Mouse (Mus musculus): ENCODE results near the gene Ly6g6f.

The Ly6g6f gene

DNA sequence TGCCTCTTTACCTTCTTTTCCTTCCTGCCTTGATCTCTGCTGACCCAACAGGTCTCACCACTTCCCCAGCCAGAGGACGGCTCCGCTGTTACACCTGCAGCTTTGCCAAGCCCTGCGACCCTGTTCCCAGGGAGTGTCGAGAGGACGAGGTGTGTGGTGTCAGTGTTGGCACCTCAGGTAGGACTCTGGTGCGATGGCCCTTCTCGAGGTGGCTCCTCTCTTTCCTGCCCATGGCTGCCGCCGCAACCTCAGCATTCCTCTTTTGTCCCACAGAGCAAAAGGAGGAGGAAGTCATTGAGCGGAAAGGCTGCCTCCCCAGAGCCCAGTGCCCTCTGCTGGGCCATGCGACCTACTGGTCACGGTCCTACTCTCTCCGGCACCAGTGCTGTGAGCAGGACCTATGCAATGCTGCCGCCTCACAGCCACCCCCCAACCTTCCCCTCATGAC is 7.6 kb downstream of the Ly6g6f start, which contains the start of gene Ly6g6d:
TSS of gene Ly6g6d (minus strand) at position 280 of the 448 bp plus-strand sequence.
- no peak for DNase-seq (ENCODE audit: low spot score)

DNA sequence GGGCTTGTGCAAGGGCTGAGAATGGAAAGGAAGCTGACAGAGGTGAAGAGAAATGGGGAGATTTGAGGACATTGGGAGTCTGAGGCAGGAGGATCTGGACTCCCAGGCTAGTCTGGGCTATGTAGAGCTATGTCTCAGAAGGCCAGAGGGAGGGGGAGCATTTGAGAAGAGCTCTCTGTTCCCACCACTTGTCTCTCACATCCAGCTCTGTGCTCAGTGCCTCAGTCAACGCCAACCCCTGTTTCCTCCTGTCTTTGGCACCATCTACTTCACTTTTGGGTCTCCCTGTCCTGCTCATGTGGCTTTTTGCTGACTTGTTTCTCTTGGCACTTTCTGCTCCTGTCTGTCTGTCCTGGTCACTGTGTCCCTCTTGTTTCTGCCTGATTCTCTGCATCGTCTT is 8.1 kb downstream of the Ly6g6f start:
- DNase-seq (ENCODE audit: low spot score): no peak

DNA sequence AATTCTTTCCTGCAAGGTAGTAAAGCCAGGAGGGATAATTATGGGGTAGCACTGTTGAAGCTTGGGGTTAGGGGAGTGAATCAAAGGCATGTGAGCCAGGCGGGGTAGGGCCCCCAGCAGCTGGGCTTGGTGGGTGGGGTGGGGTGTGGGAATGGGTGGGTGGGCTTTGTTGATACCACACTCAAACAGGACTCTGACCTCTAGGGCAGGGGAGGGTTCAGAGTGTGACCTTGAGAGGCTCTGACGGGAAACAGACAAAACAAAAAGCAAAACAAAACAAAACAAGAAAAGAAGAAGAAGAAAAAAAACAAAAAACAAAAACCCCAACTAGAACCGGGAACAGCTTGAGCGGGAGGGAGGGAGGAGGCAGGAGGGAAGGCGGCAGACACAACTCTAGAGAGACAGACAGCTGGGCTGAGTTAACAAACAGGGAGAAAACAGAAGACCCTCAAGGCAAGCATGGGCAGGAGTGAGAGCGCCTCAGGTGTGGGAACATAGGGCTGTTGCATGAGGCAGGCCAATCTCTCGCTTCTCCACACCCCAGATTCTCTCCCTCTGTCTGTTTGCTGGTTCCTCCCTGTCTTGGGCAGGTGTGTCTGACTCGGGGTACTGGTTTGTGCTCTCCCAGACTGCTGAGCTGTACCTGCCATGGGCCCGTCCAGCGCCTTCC is 8.8 kb downstream of the Ly6g6f start, which contains the start of gene Ly6g6e:
TSS of gene Ly6g6e (plus strand) at position 396 of the 670 bp plus-strand sequence.
- no peak for DNase-seq (ENCODE audit: low spot score)

DNA sequence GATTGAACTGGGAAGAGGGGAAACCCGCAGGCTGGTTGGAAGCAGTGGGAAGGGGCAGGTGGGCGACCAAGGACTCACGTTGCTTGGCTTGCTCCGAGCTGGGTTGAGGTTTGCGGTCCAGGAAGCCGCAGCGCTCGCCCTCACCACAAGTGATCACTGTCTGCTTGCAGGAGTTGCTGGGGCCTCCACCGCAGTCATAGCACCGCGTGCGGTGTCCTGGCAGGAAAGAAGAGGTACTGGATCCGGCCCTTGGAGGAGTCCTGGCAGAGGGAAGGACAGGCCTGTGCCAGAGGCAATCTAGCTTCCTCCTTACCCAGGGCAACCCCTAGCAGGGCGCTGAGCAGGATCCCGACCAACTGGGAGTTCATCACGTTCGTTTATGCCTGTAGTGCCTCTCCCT is 11.3 kb downstream of the Ly6g6f start:
- DNase-seq (ENCODE audit: low spot score): no peak

DNA sequence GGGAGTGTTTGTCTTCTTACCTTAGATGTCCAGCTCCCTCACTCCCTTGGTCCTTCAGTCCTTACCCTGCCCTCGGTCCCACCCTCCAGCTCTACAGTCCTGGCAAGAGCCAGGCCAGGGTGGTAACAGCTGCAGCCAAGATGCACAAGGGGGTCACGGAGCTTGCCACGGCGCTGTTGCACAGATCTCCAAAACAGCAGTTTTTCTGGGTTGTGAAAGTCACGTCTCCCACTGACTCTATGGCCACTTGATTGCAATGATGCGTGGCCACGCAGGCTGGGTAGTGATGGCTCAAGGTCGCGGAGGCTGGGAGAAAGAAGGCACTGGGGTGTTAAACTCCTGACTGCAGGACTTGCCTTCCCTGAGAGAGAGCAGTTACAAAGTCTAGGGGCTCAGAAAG is 14.0 kb downstream of the Ly6g6f start:
- DNase-seq (ENCODE audit: low spot score): no peak

DNA sequence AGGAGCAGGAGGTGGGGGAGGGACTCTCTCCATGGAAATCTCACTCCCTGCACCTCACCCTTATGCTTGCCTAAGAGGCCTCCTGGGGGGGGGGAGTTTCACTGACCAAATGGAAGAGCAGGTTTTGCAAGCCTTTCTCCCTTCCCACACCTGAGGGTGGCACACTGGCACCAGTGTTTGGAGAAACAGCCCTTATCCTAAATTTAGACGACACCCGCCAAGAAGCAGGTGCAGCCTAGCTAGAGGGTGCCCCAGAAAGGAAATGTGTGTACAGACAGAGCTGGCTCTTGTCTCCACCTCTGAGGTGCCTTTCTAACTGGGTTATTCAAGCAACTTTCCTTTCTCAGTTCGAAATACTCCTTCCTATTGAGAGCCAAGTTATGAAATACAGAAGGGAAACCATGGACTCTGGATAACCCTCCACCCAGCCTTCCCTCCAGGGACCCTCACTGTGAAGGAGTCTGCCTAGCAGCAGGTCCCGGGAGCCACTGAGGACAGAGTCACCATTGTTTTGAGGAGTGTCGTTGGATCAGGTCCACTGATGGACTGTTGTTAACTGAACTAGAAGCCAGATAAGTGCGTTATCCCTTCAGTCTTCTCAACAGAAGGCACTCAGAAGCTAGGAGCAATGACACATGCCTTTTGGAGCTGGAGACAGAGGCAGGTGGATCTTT is 14.7 kb downstream of the Ly6g6f start:
- no peak for DNase-seq (ENCODE audit: low spot score)

DNA sequence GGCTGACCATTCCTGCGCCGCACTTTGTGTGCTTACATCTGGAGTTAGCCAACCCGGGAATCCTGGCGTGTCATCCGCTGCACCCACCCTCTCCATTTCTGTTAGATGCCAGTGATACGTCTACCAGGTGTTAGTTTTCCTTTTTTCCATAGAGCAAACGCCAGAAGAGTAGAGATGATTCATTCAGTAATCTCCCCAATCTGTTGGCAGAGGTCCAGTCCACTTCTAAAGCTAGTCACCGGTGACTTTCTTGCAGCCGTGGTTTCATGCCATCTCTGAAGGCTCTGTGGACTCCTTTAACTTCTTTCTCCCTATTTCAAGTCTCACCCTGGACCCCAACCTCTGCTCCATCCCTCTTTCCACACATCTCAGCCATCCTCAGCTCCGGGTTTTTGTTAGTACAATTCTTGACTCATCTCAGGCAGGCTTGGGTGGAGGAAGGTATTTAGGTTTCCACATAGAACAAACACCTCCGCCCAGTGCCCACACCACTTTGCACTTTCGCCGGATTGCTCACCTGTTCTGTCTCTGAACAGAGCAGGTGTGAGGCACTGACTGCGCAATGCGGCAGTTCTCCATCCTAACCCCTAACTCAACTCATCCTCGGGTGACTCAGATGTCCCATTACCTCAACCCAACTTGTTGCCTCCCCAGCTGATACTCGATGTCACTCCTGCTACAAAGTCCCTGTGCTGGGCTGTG is 17.0 kb downstream of the Ly6g6f start:
- no peak for DNase-seq (ENCODE audit: low spot score)

DNA sequence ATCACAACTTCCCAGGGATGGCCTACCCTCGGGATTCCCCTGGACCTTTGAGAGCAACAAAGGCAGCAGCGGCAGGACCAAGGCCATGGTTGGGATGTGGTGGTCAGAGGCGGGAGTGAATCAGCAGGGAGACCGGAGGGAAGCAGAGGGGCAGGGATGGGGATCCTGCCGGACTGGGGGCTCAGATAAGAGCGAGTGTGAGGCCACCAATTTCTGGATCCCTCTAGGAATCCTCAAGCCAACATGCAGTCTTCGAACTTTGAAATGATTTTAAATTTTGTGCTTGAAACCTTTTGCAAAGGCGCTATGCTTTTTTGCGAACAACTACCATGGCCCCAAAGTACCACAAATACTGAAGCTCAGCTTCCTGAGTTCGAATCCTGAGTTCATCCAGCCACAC is 19.3 kb downstream of the Ly6g6f start, which contains the start of gene Mpig6b:
TSS of gene Mpig6b (minus strand) at position 101 of the 400 bp plus-strand sequence.
- no peak for DNase-seq (ENCODE audit: low spot score)

DNA sequence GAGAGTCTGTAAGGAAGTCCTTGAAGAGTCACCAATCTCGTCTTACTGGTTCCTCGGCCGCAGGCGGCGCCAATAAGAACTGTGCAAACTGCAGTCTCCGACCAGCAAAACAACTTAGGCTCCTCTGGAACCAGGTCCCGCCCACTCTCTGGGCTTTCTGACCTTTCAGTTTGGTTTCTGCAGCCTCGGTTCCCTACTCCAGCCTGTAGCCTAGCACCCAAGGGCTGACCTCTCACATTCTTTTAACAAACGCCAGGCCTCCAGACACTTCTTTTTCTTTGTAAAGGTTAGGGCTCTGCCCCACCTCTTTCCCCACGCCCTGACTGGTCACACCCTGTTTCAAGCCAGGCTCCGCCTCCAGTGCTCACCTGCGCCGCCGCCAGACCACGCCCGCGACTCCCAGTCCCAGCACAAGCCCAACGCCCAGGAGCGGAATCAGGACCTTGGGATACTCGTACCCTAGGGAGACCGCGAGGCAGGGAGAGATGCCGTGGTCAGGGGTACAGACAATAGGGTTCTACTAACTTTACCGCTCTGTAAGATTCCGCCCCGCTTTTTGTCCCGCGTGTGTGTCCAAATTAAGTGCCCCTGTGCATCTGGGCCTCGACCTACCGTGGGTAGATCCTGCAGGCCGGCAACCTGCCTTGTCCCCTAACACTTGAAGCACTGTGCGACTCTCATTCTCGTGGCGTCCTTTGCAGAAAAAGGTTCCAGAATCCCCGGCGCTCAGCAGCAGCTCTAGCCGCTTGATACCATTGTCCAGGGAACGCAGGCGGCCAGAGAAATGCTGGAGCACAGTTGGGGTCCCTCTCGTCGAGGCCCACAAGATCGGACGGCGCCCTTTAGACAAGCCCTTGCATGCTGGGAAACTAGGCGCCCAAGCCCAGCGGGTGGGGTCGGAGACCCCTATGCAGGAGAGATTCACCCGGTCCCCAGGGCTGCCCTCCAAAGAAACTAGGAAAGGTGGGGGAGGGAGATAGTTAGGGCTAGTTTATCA is 20.2 kb downstream of the Ly6g6f start, which contains the start of gene Ly6g6c:
TSS of gene Ly6g6c (plus strand) at position 438 of the 997 bp plus-strand sequence.
- DNase-seq (ENCODE audit: low spot score): no peak

DNA sequence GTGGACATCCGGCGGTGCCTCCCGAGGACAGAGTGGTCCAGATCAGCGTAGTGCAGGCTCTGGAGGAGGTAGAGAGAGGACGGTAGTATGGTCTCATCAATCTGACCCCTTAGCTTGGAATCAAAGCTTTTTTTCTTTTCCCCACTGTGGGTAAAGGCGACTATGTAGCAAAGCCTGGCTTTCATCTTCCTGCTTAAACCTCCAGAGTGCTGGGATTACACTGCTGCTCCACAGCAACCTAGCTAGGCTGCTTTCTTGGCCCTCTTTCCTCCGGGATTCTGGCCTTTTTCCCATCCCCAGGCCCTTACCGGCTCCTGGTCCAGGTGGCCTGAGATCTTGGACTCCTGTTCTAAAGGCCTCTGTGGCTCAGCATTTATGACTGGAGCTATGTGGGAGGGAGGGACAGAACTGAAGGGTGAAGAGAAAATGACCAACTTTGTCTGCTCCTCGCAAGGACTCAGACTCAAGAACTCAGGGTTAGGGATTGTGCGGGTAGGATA is 21.0 kb downstream of the Ly6g6f start:
- DNase-seq (ENCODE audit: low spot score): no peak

GRCm38 (mm10) chr17:35063466-35063865 is 21.9 kb downstream of the Ly6g6f start:
- no peak for DNase-seq (ENCODE audit: low spot score)

DNA sequence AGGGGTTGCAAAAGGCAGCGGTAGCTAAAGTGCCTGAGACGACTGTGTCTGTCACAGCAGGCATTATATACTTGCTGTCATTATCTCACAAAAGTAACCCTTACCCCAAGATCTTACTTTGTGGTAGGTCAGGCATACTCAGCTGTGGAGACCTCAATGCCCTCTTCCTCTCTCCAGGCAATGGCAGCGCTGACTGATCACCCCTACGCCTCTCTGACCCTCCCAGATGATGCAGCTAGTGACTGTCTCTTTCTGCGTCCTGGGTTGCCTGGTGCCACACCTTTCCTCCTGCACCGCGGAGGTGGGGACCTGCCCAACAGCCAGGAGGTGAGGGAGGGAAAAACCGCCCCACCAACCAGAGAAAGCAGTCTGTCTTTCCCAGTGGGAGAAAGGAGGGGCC is 24.1 kb downstream of the Ly6g6f start:
- no peak for DNase-seq (ENCODE audit: low spot score)

DNA sequence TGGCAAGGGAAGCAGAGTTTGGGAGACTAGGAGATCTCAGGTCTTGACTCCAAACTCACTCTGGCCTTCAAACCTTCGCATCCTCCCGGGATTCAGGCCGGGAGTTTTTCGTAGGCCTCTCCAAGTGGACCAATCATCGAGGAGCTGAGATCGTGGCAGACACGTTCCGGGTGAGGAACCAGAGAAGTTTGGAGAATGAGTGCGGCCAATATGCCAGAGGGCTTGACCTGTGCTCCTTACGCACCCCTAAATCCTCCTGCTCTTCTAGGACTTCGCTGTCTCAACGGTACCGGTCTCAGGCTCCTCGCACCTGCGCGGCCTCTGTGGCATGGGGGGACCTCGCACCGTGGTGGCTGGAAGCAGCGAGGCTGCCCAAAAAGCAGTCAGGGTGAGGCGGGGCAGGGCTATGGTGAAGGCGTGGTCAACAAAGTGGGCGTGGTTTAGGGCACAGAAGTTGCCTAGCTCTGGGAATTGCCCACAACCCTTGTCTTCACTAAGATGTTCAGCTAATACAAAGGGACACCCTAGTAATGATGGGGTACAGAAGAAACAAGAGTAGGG is 24.6 kb downstream of the Ly6g6f start:
- no peak for DNase-seq (ENCODE audit: low spot score)

DNA sequence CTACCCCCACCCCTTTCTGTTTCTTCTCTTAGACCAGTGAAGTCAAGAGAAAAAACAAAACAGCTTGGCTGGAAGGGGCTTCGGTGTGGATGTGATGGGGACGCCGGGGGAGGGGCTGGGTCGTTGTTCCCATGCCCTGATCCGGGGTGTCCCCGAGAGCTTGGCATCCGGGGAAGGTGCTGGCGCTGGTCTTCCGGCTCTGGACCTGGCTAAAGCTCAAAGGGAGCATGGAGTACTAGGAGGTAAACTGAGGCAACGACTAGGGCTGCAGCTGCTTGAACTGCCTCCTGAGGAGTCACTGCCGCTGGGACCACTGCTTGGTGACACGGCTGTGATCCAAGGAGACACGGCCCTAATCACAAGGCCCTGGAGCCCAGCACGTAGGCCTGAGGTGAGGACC is 25.3 kb downstream of the Ly6g6f start:
- no peak for DNase-seq (ENCODE audit: low spot score)

GRCm38 (mm10) chr17:35058911-35059892 is 26.2 kb downstream of the Ly6g6f start, which contains the start of gene Ddah2:
Gene Ddah2 (plus strand): TSS chr17:35059035.
- DNase-seq (ENCODE audit: low spot score): peak; percentile 62

- DNase-seq (ENCODE audit: low spot score): no peak
Measured at GRCm38 (mm10) chr17:35058316-35058715, 27.1 kb downstream of the Ly6g6f start.

- DNase-seq (ENCODE audit: low spot score): no peak
Measured at GRCm38 (mm10) chr17:35057090-35057489, 28.3 kb downstream of the Ly6g6f start.

GRCm38 (mm10) chr17:35055691-35056495 is 29.5 kb downstream of the Ly6g6f start:
- no peak for DNase-seq (ENCODE audit: low spot score)

All from urinary bladder, postnatal 10 days (tissue).